Mouse (Mus musculus) frontal cortex, adult (tissue): Measurements from ENCODE around the gene Tnr.

Experiments used
- ATAC-seq: cut with Nextera tagmentation; 2 replicates; pipeline ENCODE4 v1.9.2; 2017; ENCODE audit warnings: mild to moderate bottlenecking, moderate library complexity, mixed read lengths; ENCODE audit not compliant: low TSS enrichment

The Tnr gene

GRCm38 (mm10) chr1:159869619-159870441 is 346.3 kb downstream of the Tnr start:
- no peak for ATAC-seq

DNA sequence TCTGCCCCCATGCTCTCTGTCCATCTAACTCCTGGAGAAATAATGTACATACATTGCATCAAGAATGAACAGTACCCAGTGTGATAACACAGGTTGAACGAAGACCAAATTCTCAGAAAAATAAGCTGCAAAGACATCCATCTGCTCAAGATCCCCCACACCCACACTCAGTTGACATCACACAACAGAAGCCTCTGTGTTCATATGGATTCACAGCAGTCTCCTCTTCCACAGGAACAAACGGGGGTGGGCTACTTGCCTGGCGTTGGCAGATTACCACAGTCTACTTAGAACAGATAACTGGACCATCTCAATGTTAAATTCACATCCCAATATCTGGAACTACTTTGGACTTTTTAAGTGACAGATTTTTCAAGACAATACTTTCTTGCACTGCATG is 349.3 kb downstream of the Tnr start:
- peak; percentile 95 for ATAC-seq

DNA sequence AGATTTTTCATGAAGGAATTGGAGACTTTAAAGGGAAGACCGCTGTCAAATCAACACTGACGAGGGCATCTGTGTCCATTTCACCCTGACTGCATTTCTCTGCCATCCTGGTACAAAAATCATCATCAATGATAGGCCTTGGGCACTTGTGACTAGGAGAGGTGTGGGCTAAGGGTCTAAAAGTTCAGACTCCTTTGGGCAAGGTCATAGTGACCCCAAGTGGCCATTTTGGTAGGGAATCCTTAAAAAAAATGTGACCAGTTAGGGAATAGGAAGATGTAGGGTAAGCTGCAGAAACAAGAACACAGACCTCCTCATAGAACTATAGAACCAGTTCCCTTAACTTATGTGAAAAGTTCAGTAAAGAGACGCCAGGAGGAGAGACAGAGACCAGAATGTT is 355.1 kb downstream of the Tnr start:
- ATAC-seq = no peak

DNA sequence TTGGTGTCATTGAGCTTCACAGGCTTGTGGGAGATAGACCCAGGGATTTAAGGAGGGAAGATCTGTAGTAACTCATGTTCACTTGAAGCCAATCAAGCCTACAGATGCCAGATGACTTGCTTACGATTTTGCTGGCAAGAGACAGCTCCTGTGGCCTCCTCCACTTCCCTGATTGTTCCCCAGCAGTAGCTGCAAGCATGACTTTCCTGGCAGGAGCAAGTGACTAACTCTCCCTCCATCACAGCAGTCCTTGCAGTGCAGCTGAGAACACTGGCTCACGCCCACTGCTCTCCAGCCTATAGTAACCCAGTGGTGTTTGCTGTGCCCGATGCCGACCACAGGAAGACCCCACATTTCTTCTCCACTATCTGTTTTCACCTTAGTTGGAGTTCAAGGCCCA is 356.3 kb downstream of the Tnr start:
- peak; percentile 91 for ATAC-seq

GRCm38 (mm10) chr1:159885476-159885875 is 361.9 kb downstream of the Tnr start:
- no peak for ATAC-seq

- peak; percentile 62 for ATAC-seq
Observed at GRCm38 (mm10) chr1:159888611-159889010, 365.0 kb downstream of the Tnr start.

GRCm38 (mm10) chr1:159889012-159889765 is 365.6 kb downstream of the Tnr start:
- peak; percentile 86 for ATAC-seq

DNA sequence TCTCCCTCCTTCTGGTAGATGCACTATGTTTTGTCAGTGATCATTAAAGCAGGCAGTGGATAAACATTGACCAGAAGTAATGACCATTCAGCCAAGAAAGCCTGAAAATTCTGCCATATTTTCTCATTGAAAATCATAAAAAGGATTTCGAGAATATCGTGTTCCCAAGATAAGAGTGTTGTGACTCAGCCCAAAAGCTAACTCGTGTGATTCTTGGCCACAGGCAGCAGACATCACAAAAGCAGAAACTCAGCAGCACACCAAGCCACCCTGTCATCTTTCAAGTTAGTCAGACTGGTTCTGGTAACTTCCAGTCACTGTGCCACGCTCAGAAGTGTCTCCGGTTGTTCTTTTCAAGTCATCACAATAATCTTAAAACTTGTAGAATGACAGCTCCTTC is 367.0 kb downstream of the Tnr start:
- no peak for ATAC-seq

DNA sequence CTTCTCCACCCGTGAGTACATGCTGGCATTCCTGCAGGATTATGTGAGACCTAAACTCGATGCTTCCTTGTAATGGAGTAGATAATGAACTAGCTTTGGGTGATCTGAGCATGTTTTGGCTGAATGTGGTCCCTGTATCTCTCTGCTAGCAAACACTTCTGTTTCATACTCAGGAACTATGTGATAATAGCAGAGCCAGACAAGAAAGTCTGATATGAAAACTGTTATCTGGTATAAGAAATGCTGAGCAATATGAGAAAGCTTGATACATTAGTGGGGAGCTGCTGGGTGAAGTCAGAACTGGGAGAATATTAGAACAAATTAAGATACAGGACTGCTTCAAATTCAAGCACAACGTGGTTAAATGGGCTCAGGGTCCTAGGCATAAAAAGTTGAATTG is 371.5 kb downstream of the Tnr start:
- ATAC-seq = no peak

GRCm38 (mm10) chr1:159899991-159900390 is 376.4 kb downstream of the Tnr start:
- ATAC-seq = no peak

GRCm38 (mm10) chr1:159900639-159901038 is 377.1 kb downstream of the Tnr start:
- ATAC-seq = no peak

- no peak for ATAC-seq
Observed at GRCm38 (mm10) chr1:159901366-159902119, 378.0 kb downstream of the Tnr start.

DNA sequence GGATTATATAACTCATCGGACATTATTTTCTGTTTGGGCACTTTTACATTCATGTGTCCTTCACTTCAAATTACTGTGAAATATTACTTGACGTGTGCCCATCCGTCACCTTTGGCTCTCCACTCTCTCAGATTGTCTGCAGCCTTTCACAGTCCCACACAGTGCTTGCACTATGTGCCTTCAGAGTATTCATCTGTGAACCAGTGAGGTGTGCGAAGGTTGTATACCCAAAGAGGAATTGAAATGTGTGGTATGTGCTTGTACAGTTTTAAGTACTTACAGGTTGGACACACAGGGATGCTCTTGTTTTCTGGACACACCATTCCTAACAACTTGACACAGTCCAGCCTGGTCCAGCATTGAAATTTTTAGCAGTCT is 378.5 kb downstream of the Tnr start:
- no peak for ATAC-seq

DNA sequence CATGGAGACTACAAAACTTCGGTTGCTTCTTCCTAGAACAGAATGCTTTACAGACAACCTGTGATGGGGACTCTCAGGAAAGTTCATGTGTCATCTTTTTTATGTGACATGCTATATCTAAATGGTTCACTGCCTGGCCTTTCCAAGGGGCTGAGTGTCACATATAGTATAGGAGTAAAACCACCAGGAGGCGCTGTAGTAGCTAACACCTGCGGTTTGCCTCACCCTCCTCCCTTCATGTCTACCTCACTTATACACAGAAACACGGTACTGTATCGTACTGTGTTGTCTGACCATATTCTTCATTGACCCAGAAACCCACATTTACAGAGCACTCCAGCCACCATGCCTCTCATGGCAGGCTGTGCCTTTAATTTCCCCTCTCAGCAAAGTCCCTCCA is 387.4 kb downstream of the Tnr start:
- ATAC-seq = peak; percentile 70

DNA sequence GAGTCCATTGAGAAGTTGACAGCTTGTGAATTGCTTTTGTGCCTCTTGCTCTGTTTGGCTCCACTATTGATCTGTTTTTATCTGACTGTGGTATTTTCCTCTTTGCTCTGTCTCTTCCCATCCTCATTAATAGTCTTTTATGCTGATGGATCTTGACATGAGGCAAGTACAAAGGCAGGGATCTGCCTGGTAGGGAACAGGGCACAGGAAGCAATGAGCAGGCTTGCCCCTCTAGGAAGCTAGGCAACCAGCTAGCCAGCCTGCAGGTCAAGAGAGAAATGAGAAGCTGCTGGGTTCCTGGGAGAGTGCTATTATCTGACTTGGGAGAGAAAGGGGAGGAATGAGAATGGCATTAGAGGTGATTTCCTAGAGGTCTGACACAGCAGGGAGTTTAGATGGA is 391.2 kb downstream of the Tnr start:
- no peak for ATAC-seq

GRCm38 (mm10) chr1:159920571-159920970 is 397.0 kb downstream of the Tnr start:
- no peak for ATAC-seq

DNA sequence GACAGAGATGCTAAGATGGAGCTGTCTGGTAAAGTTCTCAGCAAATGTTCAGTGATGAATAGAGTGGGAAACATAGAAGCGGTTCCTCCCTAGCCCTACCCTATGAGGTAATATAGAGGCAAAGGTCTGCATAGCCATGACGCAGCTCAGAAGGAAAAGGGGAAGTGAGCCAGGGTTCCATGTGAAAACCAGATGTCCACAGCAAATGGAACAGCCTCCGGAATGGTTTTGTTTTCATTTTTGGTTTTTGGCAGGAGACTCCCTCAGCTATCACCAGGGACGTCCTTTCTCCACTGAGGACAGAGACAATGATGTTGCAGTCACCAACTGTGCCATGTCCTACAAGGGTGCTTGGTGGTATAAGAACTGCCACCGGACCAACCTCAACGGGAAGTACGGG is 399.4 kb downstream of the Tnr start:
- ATAC-seq = no peak

GRCm38 (mm10) chr1:159924105-159924504 is 400.5 kb downstream of the Tnr start:
- ATAC-seq = 0 out of 2 replicates have a peak, but pooled peaks have one; percentile 31

GRCm38 (mm10) chr1:159924684-159925083 is 401.1 kb downstream of the Tnr start:
- ATAC-seq = no peak

DNA sequence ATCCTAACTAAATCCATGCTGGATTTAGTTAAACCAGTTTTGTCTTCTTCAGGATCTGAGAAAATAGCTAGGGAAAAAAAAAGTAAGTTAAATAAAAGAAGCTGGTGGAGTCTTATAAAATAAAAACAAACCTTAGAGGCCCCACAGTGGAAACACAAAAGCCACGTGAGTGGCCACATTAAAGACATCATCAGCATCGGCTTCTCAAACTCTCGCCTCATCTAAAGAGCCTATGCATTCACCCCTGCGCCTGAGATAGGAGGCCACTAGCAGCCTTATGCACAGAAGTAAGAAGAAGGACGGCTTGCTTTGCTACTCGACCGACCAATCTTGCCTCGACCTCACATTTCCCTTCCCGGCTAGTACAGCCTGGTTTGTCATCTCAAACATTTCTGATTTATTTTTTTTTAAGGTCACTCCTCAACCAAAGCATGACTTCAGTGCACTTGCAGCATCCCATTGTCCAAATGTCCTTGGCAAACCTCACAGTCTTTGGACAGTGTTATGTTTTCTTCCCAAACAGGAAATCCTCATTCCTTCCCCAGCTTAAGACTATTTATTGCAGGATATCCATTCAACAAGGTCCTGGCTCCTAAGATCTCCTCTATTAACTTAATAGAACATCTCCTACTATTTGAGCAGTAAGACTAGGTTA is 405.2 kb downstream of the Tnr start:
- no peak for ATAC-seq

GRCm38 (mm10) chr1:159932092-159932491 is 408.5 kb downstream of the Tnr start:
- no peak for ATAC-seq

- ATAC-seq = no peak
Observed at GRCm38 (mm10) chr1:159932598-159932997, 409.0 kb downstream of the Tnr start.
